Mouse (Mus musculus): Measurements from ENCODE around the gene Mapk8ip1. TPM values are rescaled to one million over a fixed set of nuclear protein-coding genes. Genes with fewer than 3 reads are reported as not detected.

Mapk8ip1 gene
- polyA plus RNA-seq, 1 experiment from 2014 or later = 23.8 TPM

Small RNA genes within 50 kb of the gene (microRNA-seq; reads per million reads assigned to microRNA genes)
- gene Mir7000 = not detected

Other genes with a start within 250 kb of the Mapk8ip1 start
- gene Pex16, start 26.6 kb downstream of the Mapk8ip1 start, polyA plus RNA-seq (2015; fragmentation: Nextera tagmentation; extraction: Ambion mirVana) = 25.2 and 27.6 TPM in 2 replicates
- gene Large2, start 26.4 kb downstream of the Mapk8ip1 start, polyA plus RNA-seq (2015; fragmentation: Nextera tagmentation; extraction: Ambion mirVana) = 17.6 and 18.4 TPM in 2 replicates
- 3.5 TPM in 2 replicates for gene 1700029I15Rik, start 18.7 kb downstream of the Mapk8ip1 start, polyA plus RNA-seq (2015; fragmentation: Nextera tagmentation; extraction: Ambion mirVana)
- gene Cry2, start 32.8 kb upstream of the Mapk8ip1 start, polyA plus RNA-seq (2015; fragmentation: Nextera tagmentation; extraction: Ambion mirVana) = 40.3 and 41.5 TPM in 2 replicates
- gene Slc35c1, start 59.3 kb upstream of the Mapk8ip1 start, polyA plus RNA-seq (2015; fragmentation: Nextera tagmentation; extraction: Ambion mirVana) = 14.8 and 15.6 TPM in 2 replicates
- gene Chst1, start 198.4 kb upstream of the Mapk8ip1 start, polyA plus RNA-seq (2015; fragmentation: Nextera tagmentation; extraction: Ambion mirVana) = 7.8 and 7.9 TPM in 2 replicates

Data from limb, embryonic 15.5 days (tissue).